Mouse (Mus musculus): ENCODE results near the gene Emc7. TPM values are rescaled to one million over a fixed set of nuclear protein-coding genes. Genes with fewer than 3 reads are reported as not detected.

Emc7 gene
- polyA plus RNA-seq, 1 experiment from 2014 or later: 19.6 TPM

DNA sequence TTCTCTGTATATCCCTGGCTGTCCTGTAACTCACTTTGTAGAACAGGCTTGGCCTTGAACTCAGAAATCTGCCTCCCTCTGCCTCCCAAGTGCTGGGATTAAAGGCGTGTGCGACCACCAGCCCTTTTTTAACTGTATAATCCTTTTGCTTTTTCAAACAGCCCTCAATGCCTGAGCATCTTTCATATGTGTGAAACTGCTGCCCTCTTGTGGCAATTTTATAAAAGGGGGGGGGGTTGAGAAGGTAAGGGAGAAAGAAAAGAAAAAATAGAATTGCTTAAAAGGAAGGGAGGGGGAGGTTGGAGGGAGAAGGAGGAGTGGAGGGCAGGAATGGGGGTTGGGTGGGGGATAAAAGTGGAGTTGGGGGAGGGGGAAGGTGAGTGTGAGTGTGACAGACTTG lies 26.8 kb downstream of the Emc7 start:
- 0% methylated on average over 2 of the region's 2 CpGs for WGBS
- H3K36me3 ChIP-seq: no peaks in the 10 kb centered on the region
- H3K4me1 ChIP-seq: peaks cover 5% of the 10 kb centered on the region; the same call in 1 of the 2 replicates
- 0 out of 2 replicates have a peak, but pooled peaks have one; percentile 36 for ATAC-seq (ENCODE audit: borderline replicate concordance, extremely low read depth, low FRiP score, low TSS enrichment)
- H3K27me3 ChIP-seq: no peaks in the 10 kb centered on the region
- H3K27ac ChIP-seq: no peak overlapping the region
- H3K9ac ChIP-seq: no peak overlapping the region
- H3K9me3 ChIP-seq: no peaks in the 10 kb centered on the region
- no peak overlapping the region for H3K4me2 ChIP-seq
- no peak overlapping the region for H3K4me3 ChIP-seq

DNA sequence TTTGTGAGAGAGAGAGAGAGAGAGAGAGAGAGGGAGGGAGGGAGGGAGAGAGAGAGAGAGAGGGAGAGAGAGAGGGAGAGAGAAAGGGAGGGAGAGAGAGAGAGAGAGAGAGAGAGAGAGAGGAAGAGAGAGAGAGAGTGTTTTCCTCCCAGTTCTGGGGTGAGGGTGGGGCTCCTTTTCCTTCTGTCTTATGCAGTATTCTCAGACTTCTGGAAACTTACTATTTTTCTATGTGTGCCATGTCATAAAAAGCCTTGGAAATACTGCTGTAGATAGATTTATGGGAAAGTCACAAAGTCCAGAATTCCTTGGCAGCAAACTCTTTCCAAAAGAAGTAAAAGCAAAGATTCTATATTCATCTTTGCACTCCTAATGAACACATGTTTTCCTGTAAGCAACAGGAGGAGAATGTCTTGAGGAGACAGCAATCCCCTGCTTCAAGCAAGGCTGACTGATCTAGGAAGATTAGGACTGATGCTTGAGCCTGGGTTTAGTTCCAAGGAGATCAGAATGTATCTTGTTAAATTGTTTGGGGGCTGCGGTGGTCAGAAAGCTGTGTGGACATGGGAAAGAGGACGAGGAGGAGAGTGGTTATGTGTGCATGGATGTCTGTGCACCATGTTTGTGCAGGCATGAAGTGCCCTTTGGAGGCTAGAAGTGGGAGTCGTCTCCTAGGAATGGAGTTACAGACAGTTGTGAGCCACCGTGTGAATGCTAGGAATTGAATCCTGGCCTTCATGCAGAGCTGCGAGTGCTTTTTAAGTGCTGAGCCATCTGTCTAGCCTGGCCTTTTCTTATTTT lies 27.9 kb downstream of the Emc7 start:
- no peak for ATAC-seq (ENCODE audit: borderline replicate concordance, extremely low read depth, low FRiP score, low TSS enrichment)
- H3K9me3 ChIP-seq: no peaks in the 10 kb centered on the region
- no peak overlapping the region for H3K4me2 ChIP-seq
- H3K27me3 ChIP-seq: no peaks in the 10 kb centered on the region
- no peak overlapping the region for H3K9ac ChIP-seq
- H3K27ac ChIP-seq: peak overlapping the region; percentile 7; the same call in 1 of the 2 replicates
- H3K4me3 ChIP-seq: no peak overlapping the region
- WGBS: 59% methylated on average over 5 of the region's 5 CpGs
- H3K4me1 ChIP-seq: peaks cover 5% of the 10 kb centered on the region; the same call in 1 of the 2 replicates
- no peaks in the 10 kb centered on the region for H3K36me3 ChIP-seq

DNA sequence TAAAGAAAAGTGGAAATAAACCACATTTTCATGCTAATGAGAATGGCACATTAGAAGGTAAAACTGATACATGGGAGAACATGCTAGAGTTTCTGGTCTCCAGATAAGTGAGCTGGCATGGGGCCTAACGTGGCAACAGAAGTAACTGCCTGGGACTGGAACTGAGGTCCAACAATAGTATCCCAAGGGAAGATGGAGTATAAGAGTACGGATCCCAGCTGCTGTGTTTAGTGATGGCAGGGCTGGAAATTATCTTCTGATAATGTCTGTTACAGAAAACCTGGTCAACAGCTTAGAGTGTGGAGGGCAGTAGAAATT lies 28.5 kb downstream of the Emc7 start:
- H3K36me3 ChIP-seq: no peaks in the 10 kb centered on the region
- H3K9ac ChIP-seq: no peak overlapping the region
- H3K4me2 ChIP-seq: no peak overlapping the region
- H3K27ac ChIP-seq: no peak overlapping the region
- H3K27me3 ChIP-seq: no peaks in the 10 kb centered on the region
- WGBS: 63% methylated on average over 2 of the region's 2 CpGs
- H3K4me3 ChIP-seq: no peak overlapping the region
- no peaks in the 10 kb centered on the region for H3K9me3 ChIP-seq
- H3K4me1 ChIP-seq: peaks cover 5% of the 10 kb centered on the region; the same call in 1 of the 2 replicates
- ATAC-seq (ENCODE audit: borderline replicate concordance, extremely low read depth, low FRiP score, low TSS enrichment): no peak

DNA sequence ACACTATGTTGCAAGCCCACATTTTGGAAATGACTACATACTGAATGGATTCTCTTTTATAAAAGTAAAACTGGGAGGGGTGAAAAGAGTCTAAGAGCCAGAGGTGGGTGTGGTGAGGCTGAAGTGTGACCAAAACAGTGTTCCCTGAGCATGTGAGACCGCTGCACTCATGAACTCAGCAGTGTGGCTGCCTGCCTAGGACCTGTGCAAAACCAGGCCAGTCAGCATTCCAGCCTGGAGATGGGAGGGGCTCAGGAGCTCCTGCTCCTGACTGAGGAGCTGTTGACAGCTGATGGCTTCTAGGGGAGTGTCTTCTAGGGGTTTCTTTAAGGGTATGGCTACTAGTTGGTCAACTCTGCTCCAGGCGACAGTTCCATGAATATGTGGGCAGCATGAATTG lies 30.1 kb downstream of the Emc7 start:
- whole genome bisulfite sequencing: 42% methylated on average over 2 of the region's 2 CpGs
- no peak overlapping the region for H3K9ac ChIP-seq
- H3K27ac ChIP-seq: no peak overlapping the region
- no peak overlapping the region for H3K4me3 ChIP-seq
- no peak for ATAC-seq (ENCODE audit: borderline replicate concordance, extremely low read depth, low FRiP score, low TSS enrichment)
- H3K36me3 ChIP-seq: no peaks in the 10 kb centered on the region
- no peak overlapping the region for H3K4me2 ChIP-seq
- no peaks in the 10 kb centered on the region for H3K9me3 ChIP-seq
- peaks cover 5% of the 10 kb centered on the region; the same call in 1 of the 2 replicates for H3K4me1 ChIP-seq
- no peaks in the 10 kb centered on the region for H3K27me3 ChIP-seq

DNA sequence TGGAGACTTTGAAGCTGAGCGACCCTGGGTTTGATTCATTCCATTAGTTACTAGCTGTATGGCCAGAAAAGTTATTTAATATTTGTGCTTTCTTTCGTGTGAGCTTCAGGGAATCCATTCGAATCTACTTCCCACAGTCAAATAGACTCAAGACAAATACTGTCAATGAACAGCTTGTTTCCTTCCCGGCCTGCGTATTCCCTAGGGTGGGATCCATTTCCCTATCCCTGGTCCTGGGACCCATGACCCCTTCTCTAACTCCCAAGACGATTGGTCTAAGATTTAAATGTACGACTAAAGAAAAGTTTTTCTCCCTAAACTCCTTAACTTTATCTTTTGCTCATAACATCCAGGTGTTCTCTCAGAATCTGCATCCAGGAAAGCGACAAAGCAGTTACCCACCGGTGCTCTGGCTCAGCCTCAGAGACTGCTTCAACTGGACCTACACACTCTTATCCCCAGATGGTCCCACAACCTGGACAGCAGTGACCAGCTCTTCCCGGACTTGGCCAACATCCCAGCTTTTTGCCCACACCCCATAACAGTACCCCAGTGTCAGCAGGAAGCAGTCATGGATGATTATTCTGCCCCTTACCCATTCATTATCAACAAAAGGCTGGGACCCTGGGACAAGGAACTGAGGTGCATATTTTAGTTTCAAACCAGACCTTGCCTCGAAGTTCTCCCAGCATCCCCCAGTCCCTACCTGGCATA lies 35.8 kb downstream of the Emc7 start:
- WGBS: 73% methylated on average over 11 of the region's 11 CpGs
- Histone ChIP-seq H3K4me1 (peaks cover 15% of the 10 kb centered on the region), H3K36me3 (no peaks in the 10 kb centered on the region), H3K9me3 (no peaks in the 10 kb centered on the region), H3K4me2 (no peak overlapping the region), H3K9ac (no peak overlapping the region), H3K4me3 (no peak overlapping the region), H3K27me3 (no peaks in the 10 kb centered on the region), H3K27ac (no peak overlapping the region)
- ATAC-seq (ENCODE audit: borderline replicate concordance, extremely low read depth, low FRiP score, low TSS enrichment): no peak

DNA sequence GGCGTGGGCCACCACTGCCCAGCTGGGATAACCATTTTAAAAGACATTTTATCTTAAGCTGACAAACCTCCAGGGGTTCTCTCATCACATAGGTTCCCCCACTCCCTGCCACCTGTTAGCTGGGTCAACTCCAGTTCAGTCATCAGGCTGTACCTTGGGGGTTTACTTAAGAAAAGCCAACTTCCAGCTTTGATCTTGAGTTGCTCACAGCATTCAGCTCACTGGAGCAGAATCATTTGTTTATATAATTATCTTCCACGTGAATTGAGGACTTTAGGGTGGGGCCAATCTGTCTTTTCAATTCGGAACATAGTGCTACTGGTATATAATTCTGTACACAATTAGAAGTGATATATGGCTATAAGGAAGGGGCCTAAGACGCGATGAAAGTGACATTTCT lies 36.8 kb downstream of the Emc7 start:
- Histone ChIP-seq H3K9me3 (no peaks in the 10 kb centered on the region), H3K9ac (no peak overlapping the region), H3K27ac (no peak overlapping the region), H3K4me3 (no peak overlapping the region), H3K27me3 (no peaks in the 10 kb centered on the region), H3K4me2 (peak overlapping the region; percentile 72; the same call in 1 of the 2 replicates), H3K4me1 (peaks cover 15% of the 10 kb centered on the region), H3K36me3 (no peaks in the 10 kb centered on the region)
- 60% methylated on average over 5 of the region's 5 CpGs for WGBS
- ATAC-seq (ENCODE audit: borderline replicate concordance, extremely low read depth, low FRiP score, low TSS enrichment): no peak

DNA sequence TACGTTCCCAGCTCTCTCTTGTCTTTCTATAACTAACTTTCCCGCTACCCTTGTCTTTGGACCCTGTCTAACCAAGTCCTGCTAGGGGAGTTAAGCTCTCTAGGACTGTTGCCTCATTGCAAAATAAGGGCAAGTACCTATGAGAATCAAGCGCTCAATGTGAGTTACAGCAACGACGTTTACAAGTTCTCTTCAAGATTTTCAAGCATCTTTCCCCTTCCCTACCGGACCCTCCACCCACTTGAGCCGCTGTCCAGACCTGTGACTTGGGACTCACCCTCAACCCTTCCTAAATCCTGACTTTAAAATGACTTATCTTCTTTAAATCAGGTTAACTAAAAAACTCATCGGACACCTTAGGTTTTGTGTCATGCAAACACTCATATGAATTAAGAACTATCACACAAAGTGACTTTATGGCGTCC lies 37.6 kb downstream of the Emc7 start:
- ATAC-seq (ENCODE audit: borderline replicate concordance, extremely low read depth, low FRiP score, low TSS enrichment): peak; percentile 11; the same call in 1 of the 2 replicates
- Histone ChIP-seq H3K27ac (peak overlapping the region; percentile 99), H3K27me3 (no peaks in the 10 kb centered on the region), H3K9me3 (no peaks in the 10 kb centered on the region), H3K4me3 (peak overlapping the region; percentile 77), H3K4me1 (peaks cover 15% of the 10 kb centered on the region), H3K36me3 (no peaks in the 10 kb centered on the region), H3K9ac (peak overlapping the region; percentile 96), H3K4me2 (peak overlapping the region; percentile 72)
- 9% methylated on average over 9 of the region's 9 CpGs for WGBS

DNA sequence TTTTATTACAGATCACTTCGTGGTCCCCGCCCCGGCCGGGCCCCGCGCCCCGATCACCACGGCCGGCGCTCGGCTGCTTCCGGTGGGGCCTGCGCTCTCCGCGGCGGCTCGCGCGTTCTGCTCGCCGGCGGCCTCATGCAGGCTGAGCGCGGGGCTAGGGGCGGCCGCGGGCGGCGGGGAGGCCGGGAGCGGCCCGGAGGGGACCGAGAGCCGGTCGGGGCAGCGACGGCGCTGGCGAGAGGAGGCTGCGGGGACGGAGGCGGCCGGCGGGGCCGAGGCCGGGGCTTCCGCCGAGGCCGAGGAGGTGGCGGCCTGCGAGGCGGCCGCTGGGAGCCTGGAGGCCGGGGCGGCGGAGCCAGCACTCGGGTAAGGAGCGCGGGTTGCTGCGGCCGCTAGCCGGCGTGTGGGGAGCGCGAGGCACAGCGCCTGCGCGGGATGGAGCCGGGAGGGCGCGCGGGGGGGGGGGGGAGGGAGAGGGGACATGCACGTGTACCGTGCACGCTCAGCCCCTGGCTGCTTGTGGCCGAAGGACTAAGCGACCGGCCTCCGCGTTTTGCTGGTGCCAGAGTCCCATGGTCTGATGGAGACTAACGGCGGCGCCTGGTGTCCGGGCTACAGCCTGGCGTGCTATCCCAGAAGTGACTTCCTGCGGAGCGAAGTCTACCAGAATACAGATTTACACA lies 38.2 kb downstream of the Emc7 start, which contains the start of gene Aven:
TSS of gene Aven (plus strand) at position 109 of the 683 bp plus-strand sequence.
- WGBS: under 1% methylated on average over 80 of the region's 87 CpGs
- Histone ChIP-seq H3K36me3 (no peaks in the 10 kb centered on the region), H3K4me2 (peak within 1 kb of the TSS; percentile 72), H3K27ac (peak within 1 kb of the TSS; percentile 99), H3K9me3 (no peaks in the 10 kb centered on the region), H3K27me3 (no peaks in the 10 kb centered on the region), H3K9ac (peak within 1 kb of the TSS; percentile 96), H3K4me1 (peaks cover 15% of the 10 kb centered on the region), H3K4me3 (peak within 1 kb of the TSS; percentile 77)
- ATAC-seq (ENCODE audit: borderline replicate concordance, extremely low read depth, low FRiP score, low TSS enrichment): peak; percentile 95

DNA sequence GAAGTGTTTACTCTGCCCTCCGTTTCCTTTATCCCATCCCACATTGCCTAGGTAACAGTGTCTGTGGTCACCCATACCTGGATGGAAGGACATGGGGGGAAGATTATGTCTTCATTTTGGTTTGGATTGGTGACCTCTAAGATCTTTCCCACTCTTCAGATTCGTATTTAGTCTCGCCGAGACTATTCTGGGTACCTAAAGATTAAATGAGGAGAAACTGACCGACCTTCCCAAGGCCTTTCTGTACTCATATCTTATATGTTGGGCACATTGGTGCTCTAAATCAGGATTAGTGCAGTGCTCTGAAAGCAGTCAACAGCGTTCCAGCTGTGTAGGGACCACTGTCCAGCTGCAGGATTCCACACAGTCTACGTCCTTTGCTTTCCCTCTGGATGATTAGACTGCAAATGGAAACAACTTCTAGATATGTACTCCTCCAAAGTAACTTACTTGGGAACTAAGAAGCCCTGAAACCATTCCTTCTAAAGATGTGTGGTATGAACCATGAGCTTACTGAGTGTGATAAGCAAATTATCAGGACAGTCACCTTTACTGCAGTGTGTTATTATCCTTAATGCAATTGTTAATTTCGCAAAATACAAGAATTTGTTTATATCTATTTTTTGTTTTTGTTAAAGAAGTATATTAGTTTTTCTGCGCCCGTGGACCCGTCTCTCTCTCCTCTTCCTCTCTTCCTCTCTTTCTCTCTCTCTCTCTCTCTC lies 38.9 kb downstream of the Emc7 start:
- Histone ChIP-seq H3K4me3 (peak overlapping the region; percentile 77), H3K9ac (peak overlapping the region; percentile 96), H3K4me2 (peak overlapping the region; percentile 72), H3K36me3 (no peaks in the 10 kb centered on the region), H3K4me1 (peaks cover 15% of the 10 kb centered on the region), H3K27ac (peak overlapping the region; percentile 99), H3K9me3 (no peaks in the 10 kb centered on the region), H3K27me3 (no peaks in the 10 kb centered on the region)
- no peak for ATAC-seq (ENCODE audit: borderline replicate concordance, extremely low read depth, low FRiP score, low TSS enrichment)
- WGBS: 36% methylated on average over 11 of the region's 11 CpGs

DNA sequence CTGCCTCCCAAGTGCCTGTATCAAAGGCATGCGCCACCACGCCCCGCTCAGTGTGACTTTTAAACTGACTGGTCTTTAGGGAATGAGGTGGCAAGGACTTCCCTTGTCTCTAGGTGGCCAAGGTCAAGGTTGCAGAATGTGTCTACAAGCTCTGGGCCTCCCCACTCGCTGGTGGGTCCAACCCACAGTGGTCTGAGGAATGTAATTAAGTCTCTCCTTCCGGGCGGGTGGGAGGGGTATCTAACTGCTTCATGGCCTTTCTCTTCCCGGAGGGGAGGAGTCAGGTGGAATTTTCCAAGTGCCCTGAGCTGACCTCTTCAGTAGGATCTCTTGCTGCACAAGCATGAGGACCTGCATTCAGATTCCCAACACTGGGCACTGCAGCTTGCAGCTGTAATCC lies 43.1 kb downstream of the Emc7 start:
- no peak overlapping the region for H3K9ac ChIP-seq
- no peaks in the 10 kb centered on the region for H3K9me3 ChIP-seq
- no peaks in the 10 kb centered on the region for H3K36me3 ChIP-seq
- H3K27me3 ChIP-seq: no peaks in the 10 kb centered on the region
- no peak overlapping the region for H3K4me2 ChIP-seq
- H3K4me3 ChIP-seq: no peak overlapping the region
- no peak overlapping the region for H3K27ac ChIP-seq
- H3K4me1 ChIP-seq: peaks cover 7% of the 10 kb centered on the region; the same call in 1 of the 2 replicates
- no peak for ATAC-seq (ENCODE audit: borderline replicate concordance, extremely low read depth, low FRiP score, low TSS enrichment)
- 69% methylated on average over 7 of the region's 7 CpGs for WGBS

DNA sequence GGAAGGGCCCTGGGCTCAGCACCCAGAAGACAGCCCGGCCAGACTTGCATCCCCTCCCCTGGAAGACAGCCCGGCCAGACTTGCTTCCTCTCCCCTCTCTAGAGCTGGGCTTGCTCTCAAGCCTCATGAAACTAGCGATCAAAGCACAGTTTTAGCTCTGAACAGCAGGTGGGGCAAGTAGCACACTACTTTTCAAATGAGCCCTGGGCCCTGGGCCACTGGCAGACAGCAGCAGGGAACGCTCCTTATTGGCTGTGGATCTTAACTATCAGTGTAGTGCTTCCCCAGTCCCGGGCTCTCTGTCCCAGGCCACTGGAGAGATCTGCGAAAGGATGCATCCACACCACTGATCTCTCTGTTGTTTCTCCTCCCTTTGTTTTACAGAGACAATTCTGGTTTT lies 46.4 kb downstream of the Emc7 start:
- Histone ChIP-seq H3K27ac (no peak overlapping the region), H3K27me3 (no peaks in the 10 kb centered on the region), H3K9me3 (no peaks in the 10 kb centered on the region), H3K4me1 (peaks cover 4% of the 10 kb centered on the region; the same call in 1 of the 2 replicates), H3K9ac (no peak overlapping the region), H3K4me3 (no peak overlapping the region), H3K4me2 (no peak overlapping the region), H3K36me3 (no peaks in the 10 kb centered on the region)
- peak; percentile 91 for ATAC-seq (ENCODE audit: borderline replicate concordance, extremely low read depth, low FRiP score, low TSS enrichment)
- WGBS: under 1% methylated on average over 6 of the region's 6 CpGs

All from lung, embryonic 15.5 days (tissue).